Mouse (Mus musculus): ENCODE results near the gene Trim72.

The Trim72 gene

DNA sequence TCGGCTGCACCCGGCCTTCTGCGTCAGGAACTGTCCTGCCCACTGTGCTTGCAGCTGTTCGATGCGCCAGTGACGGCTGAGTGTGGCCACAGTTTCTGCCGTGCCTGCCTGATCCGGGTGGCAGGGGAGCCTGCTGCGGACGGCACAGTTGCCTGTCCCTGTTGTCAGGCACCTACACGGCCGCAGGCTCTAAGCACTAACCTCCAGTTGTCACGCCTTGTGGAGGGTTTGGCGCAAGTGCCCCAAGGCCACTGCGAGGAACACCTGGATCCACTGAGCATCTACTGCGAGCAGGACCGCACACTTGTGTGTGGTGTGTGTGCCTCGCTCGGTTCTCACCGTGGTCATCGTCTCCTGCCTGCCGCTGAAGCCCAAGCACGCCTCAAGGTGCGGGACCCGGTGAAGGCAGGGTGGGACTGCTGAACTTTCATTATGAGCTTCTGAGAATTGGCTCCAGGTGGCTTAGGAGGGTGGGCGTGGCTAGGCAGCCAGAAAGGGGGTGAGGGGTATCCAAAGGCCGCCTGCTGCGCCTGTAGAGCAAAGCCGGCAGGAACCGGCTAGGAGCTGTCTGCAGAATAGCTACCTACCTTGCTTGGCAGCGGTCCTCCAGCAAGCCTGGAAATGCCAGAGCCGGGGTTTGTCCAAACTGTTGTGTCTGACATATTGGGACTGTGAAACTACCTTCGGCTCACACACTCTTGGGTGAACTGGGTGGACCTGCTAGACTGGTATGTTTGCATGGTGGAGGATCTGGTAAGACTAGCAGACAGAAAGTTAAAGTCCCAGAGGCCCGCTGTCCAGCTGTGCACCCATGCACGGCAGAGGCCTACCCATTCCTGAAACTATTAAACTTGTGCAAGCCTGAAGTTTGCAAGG lies 976 bp downstream of the Trim72 start:
- in situ Hi-C loops (cut with MboI; ENCODE audit: unreplicated experiment in 2 of 2): loop anchor here in 1 of 2 experiments (25.0 kb wide), 1 partner anchor 708 kb away; no protein-coding TSS in a partner anchor

DNA sequence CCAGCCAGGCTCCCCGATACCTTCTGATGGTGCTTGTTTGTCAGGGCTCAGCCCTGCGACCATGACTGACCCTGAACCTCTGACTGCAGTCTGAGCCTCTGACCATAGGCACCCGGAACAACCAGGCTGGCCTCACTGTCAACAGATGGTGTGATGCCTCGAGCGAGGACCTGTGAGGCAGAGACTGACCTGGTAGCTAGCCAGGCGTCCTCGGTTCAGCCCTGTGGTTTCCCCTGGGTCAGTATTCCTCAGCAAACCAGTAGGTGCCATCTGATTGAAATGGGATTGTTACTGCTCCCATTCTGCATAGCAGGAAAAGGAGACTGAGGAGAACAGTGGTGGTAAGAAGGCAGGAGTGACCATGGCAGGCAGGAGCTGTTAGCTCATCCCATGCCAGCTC lies 2.4 kb downstream of the Trim72 start:
- in situ Hi-C loops (cut with MboI; ENCODE audit: unreplicated experiment in 2 of 2): loop anchor here in 1 of 2 experiments (25.0 kb wide), 1 partner anchor 706 kb away; no protein-coding TSS in a partner anchor

DNA sequence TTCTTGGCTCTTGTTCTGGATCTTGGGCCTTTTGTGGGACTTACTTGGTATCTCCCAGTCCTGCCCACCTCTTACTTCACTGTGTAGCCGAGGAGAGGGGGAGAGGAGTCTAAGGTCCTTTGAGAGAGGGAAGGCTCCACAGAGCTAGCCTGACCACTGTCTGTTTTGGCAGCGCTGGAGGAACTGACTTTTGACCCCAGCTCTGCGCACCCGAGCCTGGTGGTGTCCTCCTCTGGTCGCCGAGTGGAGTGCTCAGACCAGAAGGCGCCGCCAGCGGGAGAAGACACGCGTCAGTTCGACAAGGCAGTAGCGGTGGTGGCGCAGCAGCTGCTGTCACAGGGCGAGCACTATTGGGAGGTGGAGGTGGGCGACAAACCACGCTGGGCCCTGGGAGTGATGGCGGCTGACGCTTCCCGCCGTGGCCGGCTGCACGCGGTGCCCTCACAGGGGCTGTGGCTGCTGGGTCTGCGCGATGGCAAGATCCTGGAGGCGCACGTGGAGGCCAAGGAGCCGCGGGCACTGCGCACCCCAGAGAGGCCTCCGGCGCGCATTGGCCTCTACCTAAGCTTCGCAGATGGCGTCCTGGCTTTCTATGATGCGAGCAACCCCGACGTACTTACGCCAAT lies 6.1 kb downstream of the Trim72 start:
- in situ Hi-C loops (cut with MboI; ENCODE audit: unreplicated experiment in 2 of 2): loop anchor here in 1 of 2 experiments (25.0 kb wide), 1 partner anchor 702 kb away; no protein-coding TSS in a partner anchor

DNA sequence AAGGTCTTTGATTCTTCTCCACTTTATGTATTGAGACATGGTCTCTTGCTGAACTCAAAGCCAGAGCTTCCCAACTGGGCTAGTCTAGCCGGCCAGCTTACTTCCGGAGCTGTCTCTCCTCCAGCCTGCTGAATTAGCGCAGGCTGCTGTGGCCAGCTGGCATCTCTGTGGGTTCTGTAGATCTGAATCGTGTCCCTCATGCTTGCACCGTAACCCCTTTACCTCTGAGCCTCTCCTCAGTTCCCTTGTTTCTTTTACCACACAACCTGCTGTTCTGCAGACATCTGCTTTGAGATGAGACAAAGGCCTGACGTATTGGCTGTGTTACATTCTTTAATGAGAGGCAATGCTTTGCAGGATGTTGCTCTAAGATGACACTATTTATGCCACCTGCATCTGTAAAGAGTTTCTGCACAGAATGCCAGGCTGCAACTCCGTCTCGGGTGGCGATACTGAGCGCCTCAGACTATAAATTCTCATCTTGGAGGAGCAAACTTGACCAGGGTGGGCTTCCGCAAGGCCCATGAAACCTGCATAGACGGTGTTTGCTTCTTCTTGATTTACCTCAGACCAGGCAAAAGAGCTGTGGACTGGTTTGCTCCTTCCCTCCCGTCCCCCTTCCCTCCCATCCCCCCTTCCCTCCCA lies 8.5 kb downstream of the Trim72 start:
- in situ Hi-C loops (cut with MboI; ENCODE audit: unreplicated experiment in 2 of 2): loop anchor here in 1 of 2 experiments (25.0 kb wide), 1 partner anchor 700 kb away; no protein-coding TSS in a partner anchor

DNA sequence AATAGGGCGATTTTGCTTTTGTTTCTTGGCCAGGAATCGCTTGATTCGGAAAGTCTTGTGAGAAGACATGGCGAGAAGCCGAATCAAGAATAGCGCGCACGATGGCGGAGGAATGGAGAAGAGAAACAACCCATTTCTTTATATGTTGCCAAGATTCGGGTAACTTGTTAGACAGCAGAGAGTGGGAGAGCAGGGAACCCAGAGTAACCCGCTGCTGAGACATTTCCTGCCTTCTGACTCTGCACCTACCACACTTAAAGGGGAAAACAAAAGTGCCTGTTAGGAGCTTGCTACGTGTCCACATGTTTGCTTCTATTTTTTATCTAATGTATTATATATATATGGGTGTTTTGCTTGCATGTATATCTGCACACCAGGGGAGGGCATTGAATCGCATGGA lies 9.4 kb downstream of the Trim72 start:
- in situ Hi-C loops (cut with MboI; ENCODE audit: unreplicated experiment in 2 of 2): loop anchor here in 1 of 2 experiments (25.0 kb wide), 1 partner anchor 699 kb away; no protein-coding TSS in a partner anchor

DNA sequence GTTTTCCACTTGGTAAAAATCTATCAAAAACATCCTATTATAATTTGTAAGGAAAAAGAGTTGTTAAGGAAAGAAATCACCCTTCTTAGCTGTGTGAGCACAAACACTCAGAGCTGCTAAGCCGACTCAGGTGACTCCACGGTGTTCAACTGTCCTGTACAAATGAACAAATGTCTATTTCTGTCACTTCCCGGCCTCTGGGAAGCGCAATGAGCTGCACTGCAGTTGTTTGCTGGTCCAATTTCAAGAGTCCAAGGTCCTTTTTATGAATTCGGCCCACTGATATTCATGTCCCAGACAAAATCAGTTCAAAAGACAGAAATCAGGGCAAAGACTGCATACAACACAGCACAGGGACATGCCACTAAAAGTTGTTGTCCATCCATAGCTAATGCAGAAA lies 12.4 kb downstream of the Trim72 start:
- in situ Hi-C loops (cut with MboI; ENCODE audit: unreplicated experiment in 2 of 2): loop anchor here in 1 of 2 experiments (25.0 kb wide), 1 partner anchor 696 kb away; no protein-coding TSS in a partner anchor

DNA sequence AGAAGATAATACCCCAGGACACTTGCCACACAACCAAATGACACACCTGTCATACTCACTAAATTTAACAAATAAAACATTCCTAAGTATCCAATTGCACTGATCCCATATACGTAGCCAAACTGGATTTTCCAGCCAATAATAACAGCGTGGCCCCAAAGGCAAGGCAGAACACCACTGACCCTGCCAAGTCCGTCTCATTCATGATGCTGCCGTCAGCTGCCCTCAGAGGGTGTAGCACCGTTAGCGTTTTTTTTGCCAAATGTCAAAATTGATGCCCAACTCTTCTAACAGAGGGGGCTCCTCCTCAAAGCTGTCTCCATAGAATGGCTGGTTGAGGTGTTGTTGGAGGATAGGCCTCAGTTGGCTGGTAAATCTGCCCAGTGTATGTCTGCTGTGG lies 12.9 kb downstream of the Trim72 start:
- in situ Hi-C loops (cut with MboI; ENCODE audit: unreplicated experiment in 2 of 2): loop anchor here in 1 of 2 experiments (25.0 kb wide), 1 partner anchor 696 kb away; no protein-coding TSS in a partner anchor

DNA sequence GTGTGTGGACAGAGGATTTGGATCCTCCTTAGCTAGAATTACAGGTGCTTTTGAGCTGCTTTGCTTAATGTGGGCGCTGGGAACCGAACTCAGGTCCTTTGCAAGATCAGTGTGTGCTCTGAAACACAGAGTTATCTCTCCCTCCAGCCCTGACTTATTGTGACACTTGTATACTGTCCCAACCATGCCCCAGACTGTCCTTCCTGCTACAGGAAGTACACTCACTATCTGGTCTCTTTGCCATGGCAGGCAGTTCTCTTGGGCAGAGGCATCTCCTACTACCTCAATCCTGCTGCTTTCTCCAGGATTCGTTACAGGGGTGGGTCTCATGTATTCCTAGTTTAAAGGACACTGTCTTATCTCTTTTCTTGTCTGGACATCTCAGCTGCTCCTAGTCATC lies 14.5 kb downstream of the Trim72 start:
- in situ Hi-C loops (cut with MboI; ENCODE audit: unreplicated experiment in 2 of 2): loop anchor here in 1 of 2 experiments (25.0 kb wide), 1 partner anchor 694 kb away; no protein-coding TSS in a partner anchor

DNA sequence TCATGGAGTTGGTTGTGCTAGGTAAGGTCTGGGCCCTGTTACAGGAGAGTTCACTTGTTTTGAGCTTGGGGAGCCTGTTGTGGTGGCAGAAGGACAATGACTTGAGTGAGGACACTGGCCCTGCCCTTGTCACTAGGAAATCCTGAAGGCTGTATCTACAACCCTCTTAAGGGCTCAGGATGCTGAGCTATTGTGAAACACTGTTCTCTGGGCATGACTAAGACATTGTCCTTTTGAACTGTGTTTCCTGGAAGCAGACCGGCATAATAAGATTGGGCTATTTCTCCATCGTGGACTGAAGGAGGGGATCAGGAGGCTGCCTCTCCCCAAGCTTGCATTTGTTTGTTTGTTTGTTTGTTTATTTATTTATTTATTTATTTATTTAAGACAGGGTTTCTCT lies 15.4 kb downstream of the Trim72 start:
- in situ Hi-C loops (cut with MboI; ENCODE audit: unreplicated experiment in 2 of 2): loop anchor here in 1 of 2 experiments (25.0 kb wide), 1 partner anchor 693 kb away; no protein-coding TSS in a partner anchor

DNA sequence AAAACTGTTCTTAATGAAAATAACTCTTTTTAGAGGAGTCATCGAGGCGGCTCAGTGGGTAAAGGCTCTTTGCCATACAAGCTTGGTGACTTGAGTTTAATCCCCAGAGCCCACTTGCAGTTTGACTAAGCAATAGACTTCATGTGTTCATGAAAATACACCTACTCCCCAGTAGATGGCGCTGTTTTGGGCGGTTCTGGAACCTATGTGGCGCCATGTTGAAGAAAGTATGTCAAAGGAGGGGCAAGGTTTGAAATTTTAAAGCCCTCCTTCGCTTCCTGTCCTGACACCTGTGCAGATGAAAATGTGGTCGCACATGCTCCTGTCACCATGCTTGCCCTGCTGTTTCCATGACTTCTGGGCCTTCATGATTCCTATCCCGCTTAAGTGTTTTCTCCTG lies 19.2 kb downstream of the Trim72 start:
- in situ Hi-C loops (cut with MboI; ENCODE audit: unreplicated experiment in 2 of 2): loop anchor here in 1 of 2 experiments (25.0 kb wide), 1 partner anchor 689 kb away; no protein-coding TSS in a partner anchor

DNA sequence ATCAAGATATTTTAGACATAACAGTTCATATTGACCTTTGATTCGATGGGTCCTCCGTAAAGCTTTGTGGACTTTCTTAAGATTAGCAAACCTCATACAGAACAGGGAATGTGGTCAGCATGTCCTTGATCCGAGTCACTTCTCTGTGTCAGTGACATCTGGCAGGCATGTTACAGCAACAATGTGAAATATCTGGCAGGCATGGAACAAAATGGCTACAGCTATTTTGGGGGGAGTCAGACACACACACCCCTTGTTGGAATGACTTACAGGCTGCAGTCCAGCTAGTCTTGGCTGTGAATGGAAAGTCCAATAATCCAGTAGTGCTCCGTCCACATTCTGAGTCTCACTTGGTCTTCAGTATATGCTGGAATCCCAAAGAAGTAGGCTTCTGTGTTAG lies 19.8 kb downstream of the Trim72 start:
- in situ Hi-C loops (cut with MboI; ENCODE audit: unreplicated experiment in 2 of 2): loop anchor here in 1 of 2 experiments (25.0 kb wide), 1 partner anchor 689 kb away; no protein-coding TSS in a partner anchor

DNA sequence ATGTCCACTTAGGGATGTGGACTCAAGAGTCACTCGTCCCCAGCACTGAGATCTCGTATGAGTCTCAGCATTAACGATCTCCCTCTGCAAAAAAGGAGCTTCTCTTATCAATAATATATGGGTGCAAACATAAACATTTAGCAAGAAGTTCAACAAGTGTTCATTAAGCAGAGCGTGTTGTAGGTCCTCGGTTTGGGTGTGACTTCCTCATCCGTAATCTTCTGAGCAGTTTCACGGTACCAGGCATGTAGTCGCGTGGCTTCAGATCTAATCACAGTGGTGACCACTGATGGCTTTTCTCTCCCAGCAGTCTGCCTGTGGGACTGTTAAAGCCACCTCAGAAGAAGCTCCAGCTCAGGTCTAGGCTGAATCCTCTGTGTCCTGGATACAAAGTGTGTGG lies 20.6 kb downstream of the Trim72 start:
- in situ Hi-C loops (cut with MboI; ENCODE audit: unreplicated experiment in 2 of 2): loop anchor here in 1 of 2 experiments (25.0 kb wide), 1 partner anchor 688 kb away; no protein-coding TSS in a partner anchor

DNA sequence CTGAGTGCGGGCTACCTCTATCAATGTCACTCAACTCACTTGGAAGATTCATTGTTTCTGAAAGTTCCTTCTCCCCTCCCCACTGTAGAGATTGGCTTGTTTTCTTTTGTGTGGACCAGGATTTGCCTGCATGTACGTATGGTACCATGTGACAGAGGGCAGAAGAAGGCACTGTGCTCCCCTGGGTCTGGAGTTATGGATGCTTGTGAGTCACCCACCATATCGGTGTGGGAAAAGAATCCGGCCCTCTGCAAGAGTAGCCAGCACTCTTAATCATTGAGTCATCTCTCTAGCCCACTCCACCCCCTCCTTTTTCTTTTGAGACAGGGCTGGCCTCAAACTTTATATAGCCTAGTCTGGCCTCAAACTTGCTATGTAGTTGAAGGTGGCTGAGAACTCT lies 21.2 kb downstream of the Trim72 start:
- in situ Hi-C loops (cut with MboI; ENCODE audit: unreplicated experiment in 2 of 2): loop anchor here in 1 of 2 experiments (25.0 kb wide), 1 partner anchor 687 kb away; no protein-coding TSS in a partner anchor

DNA sequence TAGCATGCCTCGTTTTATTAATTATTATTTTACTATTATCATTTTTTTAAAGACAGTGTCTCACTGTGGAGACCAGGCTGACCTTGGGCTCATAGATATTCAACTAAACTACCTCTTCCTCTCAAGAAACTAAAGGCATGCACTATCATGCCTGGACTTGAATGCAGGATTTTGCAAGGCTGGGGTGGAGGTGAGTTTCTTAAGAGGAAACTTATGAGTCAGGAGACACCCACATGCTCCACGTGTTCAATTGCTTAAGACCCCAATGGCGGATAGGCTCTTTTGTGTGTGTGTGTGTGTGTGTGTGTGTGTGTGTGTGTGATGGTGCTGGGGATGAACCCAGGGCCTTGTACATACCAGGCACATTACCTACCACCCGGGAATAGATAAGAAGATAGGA lies 21.6 kb downstream of the Trim72 start:
- in situ Hi-C loops (cut with MboI; ENCODE audit: unreplicated experiment in 2 of 2): no loop called here

DNA sequence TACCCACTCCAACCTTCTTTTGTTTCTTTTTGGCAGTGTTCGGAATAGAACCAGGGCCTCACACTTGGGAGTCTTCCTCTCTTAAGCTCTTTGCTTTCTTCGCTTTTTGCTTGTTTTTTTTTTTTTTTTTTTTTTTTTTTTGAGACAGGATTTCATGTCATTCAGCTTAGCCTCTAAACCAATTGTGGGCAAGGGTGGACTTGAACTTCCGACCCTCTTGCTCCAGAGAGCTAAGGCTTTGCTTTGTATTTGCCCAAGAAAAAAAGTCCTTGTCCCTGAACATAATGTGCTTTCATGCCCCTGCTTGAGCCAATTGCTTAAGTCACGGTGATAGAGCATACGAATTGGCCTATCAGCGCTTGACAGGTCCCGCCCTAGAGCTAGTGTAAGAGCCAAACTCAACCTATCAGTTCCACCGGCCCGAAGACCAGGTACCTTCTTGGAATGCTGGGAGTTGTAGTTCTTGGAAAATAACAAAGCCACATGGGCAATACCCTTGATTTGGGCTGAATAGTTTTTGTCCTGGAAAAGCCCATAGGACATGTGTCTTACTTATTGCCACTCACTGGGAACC lies 27.7 kb downstream of the Trim72 start:
- in situ Hi-C loops (cut with MboI; ENCODE audit: unreplicated experiment in 2 of 2): no loop called here

DNA sequence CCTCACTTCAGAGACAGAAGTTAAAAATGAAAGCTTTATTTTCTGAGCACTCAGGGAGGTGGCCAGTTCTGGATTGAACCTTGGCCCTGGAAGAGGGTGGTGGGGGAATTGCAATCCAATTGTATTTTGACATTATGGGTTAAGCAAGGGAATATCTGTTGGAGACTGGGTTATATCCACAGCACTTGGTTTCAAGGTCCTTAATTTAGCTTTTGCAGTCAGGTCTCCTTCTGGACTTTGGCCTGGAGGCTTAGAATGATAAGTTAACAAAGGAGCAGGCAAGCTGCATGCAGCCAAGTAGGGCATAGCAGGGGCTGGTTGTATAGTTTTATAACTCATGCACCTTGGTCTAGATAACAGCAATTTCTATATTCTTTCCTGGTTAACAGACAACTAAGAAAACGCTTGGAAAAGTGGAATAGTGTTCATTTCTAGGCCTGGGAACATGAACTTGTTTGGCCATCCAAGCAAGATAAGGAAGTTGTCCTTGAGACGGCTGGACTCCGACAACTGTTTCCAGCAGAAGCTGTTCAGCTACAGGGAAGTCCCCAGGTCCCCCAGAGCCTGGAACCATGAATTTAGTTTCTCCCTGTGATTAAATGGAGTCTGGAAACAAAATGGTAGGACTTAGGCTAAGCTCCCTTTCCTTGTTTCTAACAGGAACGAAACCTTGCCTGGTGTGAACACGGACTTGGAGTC lies 28.7 kb downstream of the Trim72 start:
- in situ Hi-C loops (cut with MboI; ENCODE audit: unreplicated experiment in 2 of 2): no loop called here

DNA sequence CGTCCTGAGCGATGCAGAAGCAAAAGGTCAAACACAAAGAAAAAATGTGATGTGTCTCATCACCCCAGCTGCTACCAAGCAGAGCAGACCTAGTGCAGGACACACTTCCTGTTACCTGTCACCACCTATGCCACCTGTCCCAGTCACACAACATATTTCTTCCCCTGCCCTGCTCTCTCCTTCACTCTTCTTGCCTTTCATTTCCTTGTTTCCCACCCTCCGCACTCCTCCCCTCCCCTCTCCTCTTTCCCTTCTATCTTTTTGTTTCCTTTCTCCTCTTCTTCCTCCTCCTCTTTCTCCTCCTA lies 29.2 kb downstream of the Trim72 start:
- in situ Hi-C loops (cut with MboI; ENCODE audit: unreplicated experiment in 2 of 2): no loop called here

DNA sequence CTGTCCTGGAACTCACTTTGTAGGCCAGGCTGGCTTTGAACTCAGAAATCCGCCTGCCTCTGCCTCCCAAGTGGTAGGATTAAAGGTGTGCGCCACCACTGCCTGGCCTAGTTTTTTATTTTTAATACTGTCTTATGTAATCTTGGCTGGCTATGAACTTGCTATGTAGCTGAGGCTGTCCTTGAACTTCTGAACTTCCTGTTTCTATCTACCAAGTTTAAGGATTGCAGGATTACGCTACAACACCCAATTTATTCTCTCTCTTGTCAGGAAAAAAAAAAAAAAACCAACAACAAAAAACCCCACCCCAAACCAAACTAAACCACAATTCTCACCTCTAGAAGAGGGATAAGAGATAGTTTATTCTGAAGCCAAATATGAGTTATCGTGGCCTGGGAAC lies 29.9 kb downstream of the Trim72 start:
- in situ Hi-C loops (cut with MboI; ENCODE audit: unreplicated experiment in 2 of 2): no loop called here

DNA sequence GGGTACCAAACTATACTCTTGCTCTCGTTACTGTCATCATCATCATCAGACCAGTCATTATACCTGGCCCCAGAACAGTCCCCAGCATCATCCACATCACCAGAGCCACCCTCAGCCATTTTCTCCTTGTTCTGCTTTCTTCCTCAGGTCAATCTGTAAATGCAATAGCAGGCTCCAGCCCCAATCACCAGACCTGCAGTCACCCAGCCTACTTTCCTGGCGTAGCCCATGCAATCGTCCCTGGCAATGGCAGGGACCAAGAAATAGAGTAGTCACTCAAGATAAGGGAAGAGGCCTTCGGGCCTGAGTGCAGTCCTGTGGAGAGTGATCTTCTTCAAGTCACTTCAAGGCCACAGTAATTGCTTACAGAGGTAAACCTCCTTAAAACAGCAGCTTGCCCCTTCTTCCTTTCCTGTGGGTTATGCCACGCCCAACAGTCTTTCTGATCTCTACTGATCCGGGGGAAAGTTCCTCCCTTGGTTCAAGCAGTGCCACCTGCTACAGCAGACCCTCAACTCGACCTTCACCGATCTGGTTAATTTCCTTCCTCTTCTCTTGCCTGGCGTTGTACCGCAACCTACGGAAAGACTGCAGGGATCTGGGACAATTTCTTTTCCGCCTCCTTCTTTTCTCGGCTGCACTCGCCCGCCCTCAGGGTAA lies 38.5 kb downstream of the Trim72 start:
- in situ Hi-C loops (cut with MboI; ENCODE audit: unreplicated experiment in 2 of 2): loop anchor here in 1 of 2 experiments (10.0 kb wide), 1 partner anchor 53 kb away; no protein-coding TSS in a partner anchor

All from v-Abl transformed pro-B cells (cell line).